Mouse (Mus musculus) midbrain, embryonic 12.5 days (tissue): ENCODE measurements at regions not wholly inside any gene's neighbourhood (a gene's known extent, or its start where the extent isn't known, plus 50 kb on each side); places are given as distances from the start of the nearest gene placed in this dataset.

Source experiments
- ATAC-seq: fragments of 200-750 bp; cut with Nextera tagmentation; 2 replicates; pipeline ENCODE4 v1.8.0; 2017; ENCODE audit warnings: low read depth, moderate TSS enrichment, moderate library complexity; ENCODE audit not compliant: low FRiP score
- H3K27ac ChIP-seq: fragments of 300-500 bp; sonication (generic); replicated peaks from 2 replicates; pipeline ENCODE4 v1.5.1; 2016; ENCODE audit warnings: mild to moderate bottlenecking
- H3K27me3 ChIP-seq: fragments of 300-500 bp; sonication (generic); 2 replicates; pipeline ENCODE4 v1.6.1; 2016; ENCODE audit warnings: mild to moderate bottlenecking
- H3K36me3 ChIP-seq: fragments of 300-500 bp; sonication (generic); 2 replicates; pipeline ENCODE4 v1.6.1; 2016
- H3K4me1 ChIP-seq: fragments of 300-500 bp; sonication (generic); 2 replicates; pipeline ENCODE4 v1.6.1; 2016
- H3K4me2 ChIP-seq: fragments of 300-500 bp; sonication (generic); replicated peaks from 2 replicates; pipeline ENCODE4 v1.6.1; 2016; ENCODE audit warnings: mild to moderate bottlenecking, moderate library complexity
- H3K4me3 ChIP-seq: fragments of 300-500 bp; sonication (generic); 2 replicates; pipeline ENCODE4 v1.5.1; 2016; ENCODE audit warnings: mild to moderate bottlenecking
- H3K9ac ChIP-seq: fragments of 300-500 bp; sonication (generic); replicated peaks from 2 replicates; pipeline ENCODE4 v1.6.1; 2016; ENCODE audit warnings: mild to moderate bottlenecking, moderate library complexity
- H3K9me3 ChIP-seq: fragments of 300-500 bp; sonication (generic); 2 replicates; pipeline ENCODE4 v1.6.1; 2016; ENCODE audit warnings: mild to moderate bottlenecking
- WGBS: fragments of 180-500 bp; shearing (Covaris S2); methylation state at CpG from one replicate; pipeline ENCODE4 v1.1.7; 2016; 5-methylcytosine and 5-hydroxymethylcytosine counted together

DNA sequence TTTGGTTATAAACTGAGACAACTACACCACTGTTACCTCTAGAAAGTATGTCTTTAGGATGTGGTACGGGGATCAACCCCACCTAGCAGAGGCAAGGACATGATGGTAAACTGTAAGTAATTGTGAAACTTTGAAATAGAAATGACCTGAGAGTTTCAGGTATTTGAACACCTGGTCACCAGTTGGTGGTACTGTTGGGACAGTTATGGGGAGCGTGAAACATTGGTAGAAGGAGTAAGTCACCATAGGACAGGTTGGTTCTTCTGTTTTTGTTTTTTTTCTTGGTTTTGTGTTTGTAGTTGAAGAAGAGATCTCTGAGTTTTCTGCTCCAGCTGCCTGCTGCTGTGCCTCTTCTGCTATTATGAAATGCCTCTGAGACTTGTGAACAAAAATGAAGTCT lies 713.7 kb downstream of the Cetn3 start:
- H3K9ac ChIP-seq: no peak overlapping the region
- no peak for ATAC-seq
- no peaks in the 10 kb centered on the region for H3K36me3 ChIP-seq
- H3K27me3 ChIP-seq: no peaks in the 10 kb centered on the region
- WGBS: 93% methylated on average over 2 of the region's 2 CpGs
- no peak overlapping the region for H3K27ac ChIP-seq
- no peak overlapping the region for H3K4me2 ChIP-seq
- no peaks in the 10 kb centered on the region for H3K9me3 ChIP-seq
- H3K4me1 ChIP-seq: no peaks in the 10 kb centered on the region
- no peak overlapping the region for H3K4me3 ChIP-seq

DNA sequence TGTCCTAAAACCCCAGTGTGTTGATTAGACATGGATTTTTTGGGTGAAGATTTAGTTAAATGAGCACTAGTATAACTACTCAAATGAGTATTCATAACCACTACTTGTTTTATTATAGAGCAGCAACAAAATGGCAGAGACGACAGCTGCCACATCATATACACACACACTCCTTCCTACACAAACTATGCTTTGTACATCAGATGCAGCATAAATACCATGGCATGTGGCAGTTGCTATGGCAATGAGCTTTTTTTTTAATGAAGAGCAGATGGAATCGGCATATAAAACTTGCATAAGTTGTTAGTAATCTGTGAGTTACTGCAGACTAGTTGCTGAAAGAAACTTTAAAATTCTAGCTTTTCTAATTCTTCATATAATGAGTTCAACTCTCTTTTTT lies 725.3 kb downstream of the Cetn3 start:
- Histone ChIP-seq H3K36me3 (no peaks in the 10 kb centered on the region), H3K4me3 (no peak overlapping the region), H3K4me2 (no peak overlapping the region), H3K27me3 (no peaks in the 10 kb centered on the region), H3K27ac (no peak overlapping the region), H3K9ac (no peak overlapping the region), H3K4me1 (no peaks in the 10 kb centered on the region), H3K9me3 (no peaks in the 10 kb centered on the region)
- peak; percentile 35; the same call in 1 of the 2 replicates for ATAC-seq
- 66% methylated on average over 2 of the region's 2 CpGs for WGBS

DNA sequence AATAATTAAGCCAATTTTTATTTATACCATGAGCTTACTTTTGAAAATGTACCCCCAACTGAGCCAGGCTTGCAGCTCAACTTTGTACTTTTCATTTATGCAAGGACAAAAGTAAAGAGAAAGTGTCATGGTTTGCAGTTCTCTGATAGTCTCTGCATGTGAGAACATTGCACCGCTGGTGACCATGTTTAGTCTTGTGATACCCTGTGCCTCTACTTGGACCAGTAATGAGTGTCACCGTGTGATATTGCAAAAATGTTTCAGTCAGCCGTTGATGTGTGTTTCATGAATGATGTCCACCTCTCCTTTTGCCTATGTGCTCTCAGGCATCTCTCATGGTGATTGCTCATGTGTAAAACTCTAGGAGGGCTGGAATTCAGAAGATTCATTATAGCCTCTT lies 726.6 kb downstream of the Cetn3 start:
- no peak overlapping the region for H3K4me3 ChIP-seq
- WGBS: 75% methylated on average over 3 of the region's 3 CpGs
- no peaks in the 10 kb centered on the region for H3K36me3 ChIP-seq
- no peaks in the 10 kb centered on the region for H3K4me1 ChIP-seq
- no peak overlapping the region for H3K27ac ChIP-seq
- no peaks in the 10 kb centered on the region for H3K9me3 ChIP-seq
- ATAC-seq: peak; percentile 52; the same call in 1 of the 2 replicates
- no peak overlapping the region for H3K9ac ChIP-seq
- no peak overlapping the region for H3K4me2 ChIP-seq
- no peaks in the 10 kb centered on the region for H3K27me3 ChIP-seq
